Mouse (Mus musculus): ENCODE results near the gene Syndig1.

The Syndig1 gene

DNA sequence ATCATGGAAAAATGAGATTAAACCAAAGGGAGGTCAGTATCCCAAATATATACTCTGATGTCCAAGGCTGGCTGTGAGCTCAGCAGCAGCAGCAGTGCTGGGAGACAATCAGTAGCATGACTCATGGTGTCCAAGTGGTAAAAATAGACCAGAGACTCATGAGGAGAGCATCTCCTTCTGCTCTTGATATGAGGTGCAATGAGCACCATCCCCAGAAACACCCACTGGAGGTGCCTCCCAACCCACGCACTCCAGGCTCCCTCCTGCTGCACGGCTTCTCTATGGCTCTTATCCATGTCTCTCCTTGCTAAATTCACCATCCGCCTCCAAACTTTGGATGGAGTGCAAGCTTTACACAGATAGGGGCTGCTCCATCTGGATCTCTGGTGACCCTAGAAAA lies 44.3 kb downstream of the Syndig1 start:
- DNase-seq (ENCODE audit: low spot score), result no peak

DNA sequence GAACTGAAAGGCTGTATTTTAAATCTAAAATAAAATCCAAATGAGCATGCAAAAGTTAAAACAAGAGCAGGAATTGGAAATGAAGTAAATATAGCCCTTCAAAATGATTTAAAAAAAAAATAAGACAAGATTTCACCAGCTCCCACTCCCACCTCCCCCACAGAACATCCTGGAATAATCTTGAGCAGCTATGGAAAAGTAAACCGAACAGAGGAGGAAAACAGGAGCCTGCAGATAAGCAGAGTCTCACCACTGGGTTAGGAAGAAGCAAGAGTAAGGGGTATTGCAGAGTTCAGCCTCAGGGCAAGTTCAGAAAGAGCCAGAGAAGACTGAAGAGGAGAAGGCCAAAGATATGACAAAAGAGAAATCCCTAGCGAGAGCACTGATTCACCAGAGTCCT lies 48.9 kb downstream of the Syndig1 start:
- DNase-seq (ENCODE audit: low spot score), result no peak

DNA sequence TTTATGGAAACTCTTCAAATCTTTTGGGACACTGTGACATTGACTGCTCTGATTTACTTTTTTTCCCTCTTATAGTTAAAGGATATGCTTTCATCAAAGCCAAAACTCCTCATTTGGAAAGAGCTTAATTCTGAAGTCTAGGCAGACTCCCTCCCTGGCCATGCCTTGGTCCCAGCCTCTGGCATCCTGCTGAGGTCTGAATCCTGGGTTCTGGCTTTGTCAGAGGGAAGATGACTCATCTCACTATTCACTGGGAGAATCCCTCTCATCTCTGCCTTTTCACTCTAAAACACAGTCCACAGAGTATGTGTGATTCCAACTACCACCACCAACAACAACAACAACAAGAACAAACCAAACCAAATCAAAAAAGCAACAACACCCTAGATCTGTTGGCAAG lies 58.6 kb downstream of the Syndig1 start:
- DNase-seq (ENCODE audit: low spot score), result no peak

DNA sequence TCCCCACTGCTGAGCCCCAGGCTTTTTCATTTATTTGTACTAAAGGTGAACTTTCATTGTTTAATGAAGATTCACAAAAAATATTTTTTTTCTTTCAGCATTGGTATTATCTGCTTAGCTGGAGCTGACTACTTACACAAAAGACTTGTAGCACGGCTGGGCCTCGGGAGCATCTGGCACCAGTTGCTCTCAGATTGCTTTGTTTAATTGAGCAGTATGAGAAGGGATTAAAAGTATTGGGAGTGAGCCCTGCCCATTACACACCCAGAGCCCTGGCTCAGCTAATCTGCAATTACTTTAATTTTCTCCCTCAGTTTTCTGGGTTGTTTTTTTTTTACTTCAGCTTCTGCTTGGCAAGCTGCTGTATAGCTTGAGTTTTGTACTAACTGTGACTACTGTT lies 62.6 kb downstream of the Syndig1 start:
- no peak for DNase-seq (ENCODE audit: low spot score)

DNA sequence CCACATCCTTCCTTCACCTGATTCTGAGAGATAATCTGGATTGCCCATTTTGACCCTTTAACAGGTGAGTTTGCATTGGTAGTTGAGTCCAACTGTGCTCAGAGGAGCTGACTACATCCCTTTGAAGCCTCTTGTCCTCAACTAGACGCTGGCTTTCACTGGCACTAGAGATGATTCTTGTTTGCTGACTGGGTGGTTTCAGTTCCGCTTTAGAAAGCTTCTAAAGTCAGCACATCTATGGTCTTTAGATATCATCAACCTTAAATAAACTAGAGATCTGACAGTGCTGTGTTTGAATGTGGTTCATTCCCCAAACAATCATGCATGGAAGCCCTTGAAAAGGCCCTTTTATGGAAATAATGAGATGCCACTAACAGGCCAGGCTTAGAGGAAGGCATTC lies 67.3 kb downstream of the Syndig1 start:
- DNase-seq (ENCODE audit: low spot score), result no peak

DNA sequence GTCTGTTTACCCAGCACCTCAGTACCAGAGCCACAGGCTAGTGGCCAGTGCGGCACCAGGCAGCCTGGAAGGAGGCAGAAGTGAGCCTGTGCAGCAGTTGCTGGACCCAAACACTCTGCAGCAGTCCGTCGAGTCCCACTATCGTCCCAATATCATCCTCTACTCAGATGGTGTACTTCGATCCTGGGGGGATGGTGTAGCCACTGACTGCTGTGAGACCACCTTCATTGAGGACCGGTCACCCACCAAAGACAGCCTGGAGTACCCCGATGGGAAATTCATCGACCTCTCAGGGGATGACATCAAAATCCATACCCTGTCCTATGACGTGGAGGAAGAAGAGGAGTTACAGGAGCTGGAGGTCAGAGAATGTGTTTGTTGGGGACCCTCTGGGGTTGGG lies 70.6 kb downstream of the Syndig1 start:
- DNase-seq (ENCODE audit: low spot score), result no peak

DNA sequence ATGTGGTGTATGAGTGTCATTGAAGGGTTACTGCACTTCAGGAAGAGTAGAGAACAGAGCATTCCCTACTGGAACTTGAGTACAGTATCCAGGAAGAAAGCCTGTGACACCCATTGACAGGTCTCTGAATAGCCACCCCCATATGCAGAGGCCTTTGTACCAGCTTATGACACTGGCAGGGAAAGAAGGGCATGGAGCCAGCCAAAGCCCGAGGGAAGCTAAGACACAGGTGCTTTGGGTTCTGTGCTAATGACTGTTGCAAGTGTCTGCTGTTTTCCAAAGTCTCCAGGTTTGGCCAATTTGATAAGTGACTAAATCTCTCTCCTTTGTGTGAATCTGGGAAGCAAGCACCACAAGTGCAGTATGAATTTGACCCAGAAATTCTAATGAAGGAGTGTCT lies 71.6 kb downstream of the Syndig1 start:
- DNase-seq (ENCODE audit: low spot score), result no peak

DNA sequence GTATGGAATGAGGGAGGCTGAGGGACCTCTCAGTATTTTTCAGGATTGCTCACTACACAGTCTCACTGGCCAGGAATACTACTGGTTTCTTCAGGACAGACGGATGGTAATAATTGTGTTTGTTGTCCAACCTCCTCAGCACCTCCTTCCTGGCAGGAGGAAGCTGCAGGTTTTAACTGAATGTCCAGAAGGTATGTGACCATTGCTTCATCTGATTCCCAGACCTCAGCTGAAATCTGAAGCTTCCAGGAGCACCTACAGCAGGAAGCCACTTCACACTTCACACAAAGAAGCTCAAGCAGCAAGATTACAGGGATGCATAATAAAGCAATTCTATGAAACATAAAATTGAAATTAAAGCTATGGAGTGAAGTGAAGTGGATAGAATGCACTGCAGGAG lies 75.4 kb downstream of the Syndig1 start:
- DNase-seq (ENCODE audit: low spot score), result no peak

DNA sequence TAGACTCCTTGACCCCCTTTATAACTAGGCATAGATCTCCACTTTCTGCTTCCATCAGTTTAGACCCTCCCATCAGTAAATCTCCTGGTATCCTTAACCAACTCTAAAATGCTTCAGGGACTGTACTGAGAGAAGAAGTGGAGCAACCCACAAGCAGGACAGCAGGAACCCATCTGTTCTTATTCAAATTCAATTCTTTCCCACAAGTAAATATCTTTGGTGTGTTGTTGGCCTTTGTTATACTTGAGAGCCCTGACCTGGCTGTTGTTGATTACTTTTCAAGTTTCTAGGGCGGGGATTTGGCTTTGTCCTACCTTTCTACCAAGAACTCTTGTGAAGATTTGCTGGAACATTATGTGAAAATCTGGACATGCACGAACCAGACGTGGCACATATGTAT lies 77.7 kb downstream of the Syndig1 start:
- DNase-seq (ENCODE audit: low spot score), result no peak

DNA sequence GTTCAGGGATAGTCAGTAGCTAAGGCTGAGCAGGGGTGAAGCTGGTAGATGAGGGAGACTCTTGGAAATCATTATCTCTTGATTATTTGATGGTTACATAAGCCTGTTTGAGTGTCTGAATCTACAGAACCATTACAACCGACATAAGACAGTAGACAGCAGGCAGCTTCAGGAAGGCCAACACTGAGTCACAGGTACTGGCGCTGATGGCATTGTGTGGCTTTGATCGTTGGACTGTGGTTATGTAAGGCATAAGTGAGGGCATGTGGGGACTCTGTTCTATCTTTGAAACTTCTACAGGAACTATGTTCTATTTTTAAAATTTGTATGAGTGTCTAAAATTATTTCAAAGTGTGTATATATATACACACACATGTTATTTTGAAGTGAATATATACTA lies 88.2 kb downstream of the Syndig1 start:
- DNase-seq (ENCODE audit: low spot score), result no peak

DNA sequence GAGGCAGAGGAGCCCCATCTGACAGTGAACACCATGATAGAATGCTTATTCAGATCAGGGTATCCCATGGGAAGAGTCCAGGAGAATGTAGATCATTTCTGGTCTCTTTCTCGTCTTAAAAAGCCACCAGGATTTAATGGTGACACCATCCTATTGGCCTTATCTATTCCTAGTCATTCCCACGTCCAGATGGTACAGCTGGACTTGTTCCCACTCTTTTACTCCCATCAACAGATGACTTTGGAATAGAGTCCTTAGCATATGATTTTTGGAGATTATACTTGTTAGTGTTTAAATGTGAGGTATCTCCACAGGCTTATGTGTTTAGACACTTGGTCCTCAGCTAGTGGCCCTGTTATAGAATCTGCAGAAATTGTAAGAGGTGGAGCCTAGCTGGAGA lies 94.5 kb downstream of the Syndig1 start:
- DNase-seq (ENCODE audit: low spot score), result no peak

DNA sequence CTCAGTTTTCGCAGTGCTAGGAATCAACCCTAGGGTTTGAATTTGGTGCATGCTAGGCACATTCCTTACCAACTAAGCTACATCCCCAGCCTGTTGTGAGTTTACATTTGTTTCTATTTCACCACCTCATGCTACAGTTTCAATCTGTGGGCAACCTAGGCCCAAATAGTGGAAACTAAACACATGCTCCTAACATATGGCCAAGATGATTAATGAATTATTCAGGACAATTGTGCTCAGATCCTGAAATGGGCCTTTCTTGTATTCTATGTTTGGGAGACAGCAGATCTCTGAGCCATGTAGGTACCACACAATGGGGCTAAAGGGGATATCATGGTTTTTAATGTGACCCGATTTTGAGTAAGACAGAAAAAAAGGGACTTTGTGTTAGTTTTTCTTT lies 96.9 kb downstream of the Syndig1 start:
- no peak for DNase-seq (ENCODE audit: low spot score)

DNA sequence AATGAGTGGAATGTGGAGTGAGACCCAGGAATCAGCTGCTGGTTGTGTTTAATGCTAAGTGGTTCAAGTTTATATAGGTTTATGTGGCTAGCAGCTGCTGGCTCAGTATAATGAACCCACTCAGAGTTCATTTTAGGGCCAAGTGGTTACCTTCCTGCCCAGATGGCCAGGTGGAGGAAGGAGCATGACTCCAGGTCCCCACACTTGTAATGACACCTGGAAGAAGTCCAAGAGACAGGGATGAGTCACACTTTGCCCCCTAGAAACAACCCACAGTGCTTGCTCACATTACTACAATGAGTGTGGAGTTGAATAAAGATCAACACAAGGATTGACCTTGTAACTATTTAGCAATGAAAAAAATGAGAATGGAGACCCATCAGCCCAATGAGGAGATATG lies 98.0 kb downstream of the Syndig1 start:
- no peak for DNase-seq (ENCODE audit: low spot score)

DNA sequence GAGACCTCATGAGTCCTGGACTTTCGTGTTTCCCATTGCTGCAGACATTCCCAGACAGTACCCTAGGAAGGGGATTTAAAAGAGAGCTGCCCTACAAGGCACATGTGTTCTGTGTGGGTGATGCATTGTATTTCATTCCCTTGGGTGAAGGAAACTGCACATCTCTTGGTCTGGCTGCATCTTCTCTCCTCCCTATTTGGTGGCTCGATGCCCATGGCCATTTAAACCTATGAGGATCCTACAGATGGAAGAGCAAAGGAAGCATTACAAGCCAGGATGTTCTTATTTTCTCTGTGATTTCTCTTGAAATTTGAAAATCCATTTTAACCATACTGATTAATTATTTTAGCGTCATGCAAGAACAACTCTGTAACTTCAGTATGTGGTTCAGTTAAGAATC lies 98.5 kb downstream of the Syndig1 start:
- DNase-seq (ENCODE audit: low spot score), result no peak

DNA sequence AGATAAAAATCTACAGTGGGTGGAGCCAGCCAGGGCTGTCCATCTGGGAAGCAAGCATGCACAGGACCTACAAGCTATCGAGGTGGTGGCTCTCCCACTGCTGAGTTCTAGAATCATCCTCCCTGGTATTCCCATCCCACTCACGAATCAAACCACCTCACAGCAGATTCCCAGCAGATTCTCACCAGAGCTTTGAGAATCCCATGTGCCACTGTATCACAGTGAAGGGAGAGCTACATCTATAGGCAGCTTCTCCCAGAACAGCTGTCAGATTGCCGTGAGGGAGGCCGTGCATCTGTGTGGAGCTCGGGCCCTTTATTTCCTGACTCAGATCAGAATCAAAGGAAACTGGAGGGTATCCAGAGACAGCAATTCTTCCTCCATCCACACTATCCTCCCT lies 101.0 kb downstream of the Syndig1 start:
- no peak for DNase-seq (ENCODE audit: low spot score)

DNA sequence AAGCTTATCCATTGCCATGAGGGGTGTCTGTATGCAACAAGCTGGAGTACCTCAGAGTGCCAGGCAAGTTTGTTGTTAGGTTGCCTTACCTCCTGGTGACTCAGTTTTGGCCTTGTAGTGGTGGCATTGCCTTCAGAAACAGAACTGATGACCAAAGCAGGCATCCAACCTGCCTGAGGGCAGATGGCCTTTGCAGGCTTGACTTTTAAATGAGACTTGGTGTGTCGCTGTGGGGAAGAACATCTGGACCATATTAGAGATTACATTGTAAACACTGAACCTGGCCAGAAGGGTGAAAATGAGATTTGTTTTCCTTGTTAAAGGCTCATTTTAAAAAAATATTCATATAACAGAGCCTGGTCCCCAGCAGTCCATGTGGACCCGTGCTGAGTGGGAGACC lies 102.1 kb downstream of the Syndig1 start:
- no peak for DNase-seq (ENCODE audit: low spot score)

DNA sequence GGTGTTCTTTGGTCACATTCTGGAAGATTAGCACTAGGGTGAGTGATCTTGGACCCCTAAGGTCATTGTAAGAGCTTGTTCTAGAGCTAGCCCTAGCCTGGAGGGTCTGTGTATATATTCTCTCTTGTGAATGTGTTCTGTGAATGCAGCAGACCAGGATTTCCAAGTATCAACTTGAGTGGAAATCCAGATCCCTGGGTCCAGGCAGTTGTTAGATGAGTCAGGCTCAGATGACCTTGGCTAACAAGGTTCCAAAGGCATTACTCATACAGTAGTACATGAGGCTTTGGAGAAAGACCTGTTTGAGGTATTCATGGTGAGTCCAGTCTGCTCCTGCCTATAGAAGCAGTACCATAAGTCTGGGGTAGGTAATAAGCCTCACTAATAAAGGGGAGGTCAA lies 103.1 kb downstream of the Syndig1 start:
- no peak for DNase-seq (ENCODE audit: low spot score)

DNA sequence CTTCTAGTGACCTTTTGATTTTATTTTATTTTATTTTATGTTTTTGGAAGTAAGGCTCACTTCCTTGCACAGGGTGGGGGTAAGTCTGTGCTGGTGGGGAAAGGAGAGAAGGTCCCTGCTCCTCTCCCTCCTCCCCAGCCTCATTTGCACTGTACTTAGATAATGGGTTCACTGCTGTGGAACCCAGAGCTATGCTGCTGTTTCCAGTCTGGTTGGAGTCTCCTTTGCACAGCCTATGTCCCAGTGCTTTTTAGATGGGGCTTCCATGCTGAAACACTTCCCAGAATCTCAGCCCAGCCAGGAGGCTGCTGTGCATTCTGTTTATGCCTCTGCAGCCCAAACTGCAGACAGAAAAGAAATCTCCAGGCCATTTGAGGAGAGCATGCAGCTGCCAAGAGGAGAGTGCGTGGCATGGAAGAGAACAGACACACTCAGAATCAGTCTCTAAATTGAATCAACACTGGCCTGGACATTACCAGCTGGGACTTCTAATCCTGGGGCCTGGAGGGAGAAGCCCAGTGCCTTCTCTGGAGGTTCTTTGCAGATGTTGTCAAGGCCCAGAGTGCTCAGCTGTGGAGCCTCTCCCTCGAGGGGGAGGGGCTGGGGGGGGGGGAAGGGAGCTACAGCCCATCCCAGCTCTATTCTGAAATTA lies 104.4 kb downstream of the Syndig1 start:
- DNase-seq (ENCODE audit: low spot score), result no peak

DNA sequence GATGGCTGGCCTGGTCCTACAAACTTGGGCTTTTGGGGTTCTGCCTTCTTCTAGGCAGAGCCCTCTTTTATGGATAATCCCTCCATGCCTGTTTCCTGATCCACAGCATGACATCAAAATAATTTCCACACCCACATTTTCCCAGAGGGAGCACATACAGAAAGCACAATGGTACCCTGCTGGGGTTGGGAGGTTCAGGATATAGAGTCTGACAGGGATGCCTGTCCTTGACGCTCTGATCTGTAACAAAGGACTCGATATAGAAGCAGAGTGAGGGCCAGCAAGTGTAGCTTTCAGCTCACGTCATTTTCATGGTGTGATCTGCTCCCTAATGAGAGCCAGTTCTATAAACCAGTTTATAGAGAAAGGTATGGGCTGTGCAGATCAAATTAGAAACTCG lies 105.1 kb downstream of the Syndig1 start:
- DNase-seq (ENCODE audit: low spot score), result no peak

DNA sequence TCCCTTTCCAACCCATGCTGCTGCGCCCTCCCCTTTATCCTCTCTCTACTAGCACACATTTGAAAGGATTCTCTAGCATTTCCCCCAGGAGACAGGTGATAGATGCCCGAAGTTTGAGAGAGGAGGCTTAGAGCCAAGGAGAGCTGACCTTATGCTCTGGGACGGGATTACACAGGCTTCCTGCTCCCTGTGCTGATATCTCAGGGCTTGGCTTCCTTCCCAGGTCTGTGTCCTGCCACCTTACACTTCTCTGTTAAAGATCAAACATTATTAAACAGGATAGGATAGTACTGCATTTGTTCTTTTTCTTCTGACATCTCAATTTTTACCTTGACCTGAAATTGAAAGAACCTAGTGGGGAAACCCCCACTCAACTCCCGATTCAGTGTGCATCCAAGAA lies 109.8 kb downstream of the Syndig1 start:
- no peak for DNase-seq (ENCODE audit: low spot score)

DNA sequence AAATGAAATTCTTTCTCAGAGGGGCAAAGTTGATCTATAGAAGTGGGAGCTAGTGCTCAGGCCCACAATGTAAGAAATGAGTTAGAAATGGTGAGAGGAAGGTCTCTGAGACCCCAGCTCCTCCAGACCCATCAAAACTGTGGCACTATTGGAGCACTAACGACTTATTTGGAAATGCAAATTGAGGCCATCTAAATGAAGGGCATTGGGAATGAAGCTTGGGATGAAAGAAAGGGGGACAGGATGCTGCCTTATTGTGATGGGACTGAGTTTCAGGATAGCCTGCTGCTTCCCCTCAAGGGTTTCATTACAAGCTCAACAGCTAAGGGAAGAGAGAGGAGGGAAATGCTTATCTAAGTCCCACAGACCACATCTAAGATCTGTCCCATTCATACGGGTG lies 110.6 kb downstream of the Syndig1 start:
- no peak for DNase-seq (ENCODE audit: low spot score)

DNA sequence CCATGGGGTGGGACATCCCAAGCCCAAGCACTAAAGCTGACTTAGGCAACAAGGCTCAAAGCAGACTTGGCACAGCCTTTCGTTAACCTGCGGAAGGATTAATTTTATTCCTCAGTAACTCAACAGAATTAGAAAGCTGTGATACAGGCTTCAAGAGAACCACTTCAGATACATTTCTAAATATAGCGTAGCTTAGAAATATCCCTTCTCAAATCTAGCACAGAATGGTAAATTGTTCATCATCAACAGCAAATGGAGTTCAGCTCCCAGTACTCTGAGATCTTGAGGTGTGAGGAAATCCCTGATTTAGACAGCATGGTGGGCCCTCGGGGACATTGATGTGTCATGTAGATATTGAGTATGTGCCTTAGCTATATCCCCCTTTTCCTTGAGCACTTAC lies 121.6 kb downstream of the Syndig1 start:
- DNase-seq (ENCODE audit: low spot score), result no peak

DNA sequence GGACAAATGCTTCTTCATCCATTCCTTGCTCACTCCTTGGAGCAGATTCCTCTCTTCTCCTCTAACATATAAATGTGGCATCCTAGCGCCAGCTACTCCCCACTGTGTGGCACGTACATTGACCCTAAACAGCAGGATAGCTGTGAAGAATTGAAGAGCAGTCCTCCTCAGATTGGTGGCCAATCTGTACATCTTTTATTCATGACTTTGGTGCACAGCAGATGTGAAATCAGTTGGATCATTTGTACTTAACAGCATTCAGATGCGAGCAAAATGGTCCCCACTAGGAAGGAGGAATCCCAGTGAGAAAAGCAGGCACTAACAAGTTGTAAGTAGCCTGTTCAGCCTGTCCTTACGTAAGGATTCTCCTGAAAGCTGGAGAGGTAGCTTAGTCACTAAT lies 142.0 kb downstream of the Syndig1 start:
- DNase-seq (ENCODE audit: low spot score), result no peak

DNA sequence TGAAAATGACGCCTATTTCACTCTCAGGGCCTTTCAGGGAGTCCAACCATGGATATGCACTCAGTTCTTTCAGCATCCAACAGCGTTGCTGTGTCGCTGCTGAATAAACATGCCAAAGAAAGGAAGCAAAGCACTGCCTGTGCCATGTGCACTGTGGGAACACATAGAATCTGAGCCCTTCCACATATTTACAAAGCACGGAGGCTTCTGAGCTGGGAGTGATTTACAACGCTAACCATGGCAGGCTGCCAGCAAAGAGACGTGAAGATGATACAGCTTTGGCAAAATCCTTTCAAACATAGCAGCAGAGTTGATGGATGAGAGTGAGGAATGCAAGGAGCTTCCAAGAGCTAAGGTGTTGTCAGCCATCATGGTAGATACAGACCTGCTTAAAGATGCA lies 144.6 kb downstream of the Syndig1 start:
- no peak for DNase-seq (ENCODE audit: low spot score)

DNA sequence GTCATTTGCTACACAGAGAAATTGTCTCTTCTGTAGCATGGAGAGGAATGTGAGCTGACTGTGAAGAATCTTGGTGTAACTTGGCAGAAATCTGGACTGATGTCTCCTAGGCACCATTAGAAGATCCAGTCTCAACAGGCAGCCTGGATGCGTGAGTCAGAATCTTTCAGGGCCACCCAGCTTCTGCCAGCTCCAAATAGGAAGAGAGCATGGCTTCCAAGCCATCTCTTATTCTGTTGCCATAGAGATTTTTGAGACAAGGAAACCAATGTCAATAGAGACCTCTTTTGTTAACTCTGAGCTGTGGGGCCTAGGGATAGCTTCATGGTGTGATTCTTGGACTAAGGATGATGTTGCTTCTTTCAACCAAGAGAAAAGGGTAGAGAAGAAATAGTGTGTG lies 151.4 kb downstream of the Syndig1 start:
- no peak for DNase-seq (ENCODE audit: low spot score)

Data from lung, postnatal 25 days (tissue).